Mouse (Mus musculus) layer of hippocampus, postnatal 10 days (tissue): ENCODE data around the gene Anapc1. TPM values are rescaled to one million over a fixed set of nuclear protein-coding genes. Genes with fewer than 3 reads are reported as not detected.

Source experiments
- DNase-seq, 2 experiments: peaks; one replicate each; pipeline ENCODE4 v3.0.0; 2021; ENCODE audit warnings: low spot score in 2 of 2
- long read RNA-seq: library from polyadenylated mRNA; stranded (forward); transcript quantifications from one replicate; pipeline ENCODE4 v2.0.0, GENCODE M21; 2023
- total RNA-seq, 2 experiments: library from RNA; stranded (reverse); gene quantifications; 2 replicates each; pipeline ENCODE4 v1.2.3; 2021

Gene Anapc1
- total RNA-seq = 10 to 100 TPM; 73.0 to 81.2 TPM
- long read RNA-seq, partial matches to known transcripts = 5 of 9 reads
- long read RNA-seq, other reads (novel, unspliced or antisense) = 4 of 9 reads

DNA sequence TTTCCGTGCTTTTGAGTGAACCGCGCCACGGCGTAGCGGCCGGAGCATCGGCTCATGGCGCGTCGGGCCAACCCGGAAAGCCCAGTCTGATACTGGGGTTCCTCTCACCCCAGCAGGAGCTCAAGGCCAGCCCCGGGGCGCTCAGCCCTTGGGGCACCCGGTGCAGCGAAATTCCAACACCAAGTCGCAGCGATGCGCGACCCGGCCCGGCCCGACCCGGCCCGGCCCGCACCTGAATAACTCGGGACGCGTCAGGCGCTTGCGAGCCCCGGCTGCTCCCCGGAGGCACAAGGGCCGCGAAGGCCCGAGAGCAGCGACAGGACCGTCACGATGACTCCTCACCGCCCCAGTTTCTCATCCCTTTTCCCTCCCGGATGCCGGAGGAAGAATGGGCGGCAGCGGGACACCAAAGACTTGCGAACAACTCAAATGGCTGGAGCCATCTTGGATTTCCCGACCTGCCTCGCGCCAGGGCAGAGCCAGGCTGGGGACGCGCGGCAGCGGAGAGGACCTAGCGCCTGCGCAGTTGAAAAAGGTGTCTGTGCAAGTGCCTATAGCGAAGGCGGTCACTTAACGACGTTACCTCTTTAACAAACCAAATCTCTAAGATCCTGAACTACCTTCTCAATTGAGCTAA, at the start of gene Anapc1:
TSS of gene Anapc1 (minus strand) at position 471 of the 637 bp plus-strand sequence.
- DNase-seq = peak; percentile 85 to 89

DNA sequence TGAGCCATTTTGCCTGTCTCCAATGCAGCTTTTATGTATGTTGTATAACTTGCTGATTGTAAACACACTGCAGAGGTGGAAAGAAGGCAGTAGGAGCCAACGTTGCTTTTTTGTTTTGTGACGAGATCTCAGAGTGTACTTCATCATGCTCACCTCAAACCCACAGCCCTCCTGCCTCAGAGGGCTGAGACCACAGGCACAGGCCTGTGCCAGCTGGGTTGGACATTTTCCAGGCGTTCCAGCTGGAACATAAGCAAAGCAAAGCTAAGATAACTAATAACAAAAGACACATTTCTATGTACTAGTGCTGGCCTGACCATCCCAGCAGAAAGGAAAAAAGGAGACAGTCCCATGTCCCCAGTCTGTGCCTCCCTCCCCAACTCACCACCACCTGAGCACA, 47.9 kb upstream of the Anapc1 start:
- no peak for DNase-seq

DNA sequence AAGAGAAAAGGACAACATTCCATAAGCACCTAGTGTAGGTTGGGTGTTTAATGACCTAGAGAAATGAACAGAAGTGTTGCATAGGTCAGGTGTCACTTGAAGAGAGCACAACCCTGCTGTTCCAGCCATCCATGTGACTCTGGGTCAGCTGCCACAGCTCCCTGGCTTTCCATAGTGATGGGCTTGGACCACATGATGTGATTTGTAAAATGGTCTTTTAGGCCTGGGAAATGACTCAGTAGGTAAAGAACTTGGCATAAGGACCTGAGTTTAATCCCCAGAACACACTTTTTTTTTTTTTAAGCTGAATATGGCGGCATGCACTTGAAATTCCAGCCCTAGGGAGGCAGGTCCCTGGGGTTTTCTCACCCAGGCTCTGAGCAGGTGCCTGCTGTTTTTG, 44.8 kb upstream of the Anapc1 start:
- no peak for DNase-seq

DNA sequence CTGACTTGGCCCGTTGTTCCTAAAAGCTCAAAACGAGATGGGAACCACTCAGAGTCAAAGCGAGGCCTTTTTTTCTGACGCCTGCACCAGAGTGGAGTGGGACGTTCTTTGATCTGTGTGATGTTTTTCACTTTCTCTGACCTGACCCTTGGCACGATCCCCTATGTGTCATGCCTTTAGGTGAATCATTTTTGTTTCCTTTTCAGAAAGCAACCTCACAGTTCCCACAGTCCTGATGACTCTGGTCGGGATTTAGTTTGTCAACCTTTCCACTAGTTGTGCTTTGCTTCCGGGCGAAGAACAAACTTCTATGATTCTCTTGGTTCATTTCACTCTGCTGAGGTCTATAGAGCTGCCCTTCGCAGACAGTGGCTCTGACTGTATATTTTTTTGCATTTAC, 44.3 kb upstream of the Anapc1 start:
- no peak for DNase-seq

DNA sequence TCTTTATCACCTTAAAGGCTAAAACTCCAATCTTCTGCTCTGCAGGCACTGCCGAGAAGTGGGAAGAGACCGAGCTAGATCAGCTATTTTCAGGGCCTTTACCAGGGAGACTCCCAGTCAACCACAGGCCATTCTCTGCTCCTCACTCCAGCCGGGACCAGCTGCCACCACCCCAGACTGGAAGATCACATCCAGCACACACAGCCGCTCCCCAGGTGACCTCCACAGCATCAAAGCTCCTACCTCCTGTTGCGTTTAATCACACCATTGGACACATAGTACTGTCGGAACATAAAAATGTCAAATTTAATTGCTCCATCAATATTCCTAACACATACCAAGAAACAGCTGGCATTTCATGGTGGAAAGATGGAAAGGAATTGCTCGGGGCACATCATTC, 42.0 kb upstream of the Anapc1 start:
- no peak for DNase-seq

DNA sequence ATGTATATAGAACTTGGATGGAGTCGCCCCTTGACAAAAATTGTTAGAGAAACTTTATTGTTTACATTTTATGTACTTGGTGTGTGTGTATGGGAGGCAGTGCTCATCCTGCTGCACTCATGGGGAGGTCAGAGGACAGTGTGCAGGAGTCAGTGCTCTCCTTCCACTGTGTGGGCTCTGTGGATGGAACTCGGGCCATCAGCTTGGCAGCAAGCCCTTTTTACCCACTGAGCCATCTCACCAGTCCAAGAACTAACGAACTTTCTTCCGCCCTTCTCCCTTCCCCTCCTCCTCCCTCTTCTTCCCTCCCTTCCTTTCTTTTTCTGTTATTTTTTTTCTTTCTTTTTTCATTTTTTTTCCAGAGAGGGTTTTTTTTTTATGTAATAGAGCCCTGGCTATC, 40.9 kb upstream of the Anapc1 start:
- DNase-seq = no peak

DNA sequence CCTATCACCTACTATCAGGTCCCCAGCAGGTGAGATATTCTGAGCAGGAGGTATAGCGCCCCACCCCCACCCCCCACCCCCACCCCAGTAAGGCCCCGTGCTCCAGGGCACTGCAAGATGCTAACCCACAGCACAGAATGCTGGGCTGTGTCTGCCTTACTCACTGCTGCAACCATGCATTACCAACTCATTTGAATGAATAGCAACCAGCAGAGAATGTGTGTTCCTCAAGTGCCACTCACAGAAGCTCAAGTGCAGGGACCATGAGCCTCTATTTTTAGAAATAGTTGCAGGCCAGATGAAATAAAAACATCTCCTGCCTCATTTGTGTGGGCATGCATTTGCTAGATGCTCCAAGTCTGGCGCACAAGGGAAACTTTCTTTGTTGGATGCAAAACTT, 40.4 kb upstream of the Anapc1 start:
- DNase-seq = no peak

DNA sequence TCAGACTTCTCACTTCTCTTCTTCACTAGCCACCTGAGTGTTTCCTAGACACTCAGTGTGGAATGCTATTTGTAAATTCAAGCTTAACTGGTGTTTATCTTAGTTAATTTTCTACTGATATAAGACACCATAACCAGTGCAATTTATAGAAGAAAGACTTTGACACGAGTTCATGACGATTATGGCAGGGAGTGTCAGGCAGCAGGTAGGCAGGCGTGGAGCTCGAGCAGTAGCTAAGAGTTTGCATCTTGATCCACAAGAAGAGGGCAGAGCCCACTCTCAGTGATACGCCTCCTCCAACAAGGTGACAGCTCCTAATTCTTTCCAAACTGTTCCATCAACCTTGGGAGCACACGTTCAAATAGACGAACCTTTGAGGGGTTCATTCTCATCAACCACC, 39.4 kb upstream of the Anapc1 start:
- no peak for DNase-seq

DNA sequence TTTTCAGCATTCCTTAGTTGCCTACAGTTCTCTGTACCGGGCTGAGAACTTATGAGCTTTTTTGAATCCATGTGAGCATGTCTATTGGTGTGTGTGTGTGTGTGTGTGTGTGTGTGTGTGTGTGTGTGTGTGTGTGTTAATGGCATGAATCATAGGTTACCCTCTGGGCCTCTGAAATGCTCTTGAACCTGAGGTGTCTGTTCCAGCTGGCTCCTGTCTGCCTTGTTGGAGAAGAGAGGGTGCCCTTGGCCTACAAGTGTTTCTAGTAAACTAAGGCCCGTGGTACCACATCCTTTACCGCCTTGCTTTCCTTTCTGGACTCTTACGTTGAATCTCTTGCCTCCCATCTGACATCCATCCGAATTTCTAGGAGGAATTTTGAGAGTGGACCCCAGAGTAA, 38.9 kb upstream of the Anapc1 start:
- DNase-seq = no peak

DNA sequence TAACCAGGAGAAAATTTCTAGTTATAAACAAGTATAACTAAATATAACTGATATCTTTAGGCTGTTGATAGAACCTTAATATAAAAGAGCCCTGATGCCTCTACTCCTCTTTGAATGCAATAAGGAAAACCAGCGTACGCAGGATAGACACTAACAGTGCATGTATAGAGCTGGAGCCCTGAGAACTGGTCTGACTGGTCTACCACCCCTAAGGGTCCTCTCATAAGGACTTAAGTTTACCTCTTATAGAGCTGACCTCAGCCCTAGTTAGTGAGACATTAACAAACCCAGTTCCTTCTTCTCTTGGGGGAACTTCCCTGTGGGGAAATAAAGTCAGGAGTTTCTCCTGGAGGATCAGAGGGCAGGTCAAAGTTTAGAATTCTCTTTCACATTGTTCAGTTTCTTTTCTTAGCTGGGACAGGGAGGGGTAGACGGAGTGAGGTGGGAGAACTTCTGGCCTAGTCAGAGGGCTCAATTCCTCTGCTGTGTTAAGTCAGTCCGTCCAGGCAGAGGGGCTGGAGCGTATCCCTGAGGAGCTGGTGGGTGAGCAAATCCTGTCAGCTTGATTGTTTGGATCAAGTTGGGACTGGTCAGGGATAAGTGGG, 35.0 kb upstream of the Anapc1 start:
- no peak for DNase-seq

DNA sequence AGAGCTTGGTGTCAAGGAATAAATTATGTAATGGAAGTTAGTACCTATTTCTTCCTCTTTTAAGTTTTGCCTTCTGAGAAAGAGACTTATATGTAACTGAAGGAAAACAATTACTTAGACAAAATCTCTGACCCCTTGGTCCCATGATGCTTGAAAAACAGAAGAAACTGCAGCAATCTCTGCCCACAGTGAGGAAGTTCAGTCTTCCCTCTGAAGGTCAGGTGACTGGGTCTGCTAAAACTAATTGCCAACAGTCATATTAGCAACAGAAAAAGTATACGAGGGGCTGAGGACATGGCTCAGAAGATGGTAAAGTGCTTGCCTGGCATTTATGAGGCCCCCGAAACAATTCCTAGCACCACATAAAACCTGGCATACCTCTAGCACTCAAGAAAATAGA, 32.2 kb upstream of the Anapc1 start:
- no peak for DNase-seq

DNA sequence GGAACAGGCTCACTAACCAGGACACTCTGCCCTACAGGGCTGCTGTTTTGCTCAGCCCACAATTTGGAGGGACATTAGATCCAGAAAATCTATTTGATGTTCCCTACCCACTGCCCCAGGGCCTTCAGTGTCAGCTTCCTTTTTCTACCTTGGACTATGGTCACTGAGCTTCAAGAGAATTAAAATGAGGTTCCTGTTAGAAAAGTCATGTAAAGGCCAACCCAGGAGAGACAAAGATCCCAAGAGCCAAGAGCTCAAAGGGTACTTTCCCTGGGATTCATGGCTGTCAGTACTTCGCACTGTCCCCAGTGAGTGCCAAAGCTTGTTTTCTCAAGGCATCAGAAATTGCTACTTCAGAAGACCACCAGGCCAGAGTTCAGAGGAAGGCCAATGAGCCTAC, 28.8 kb upstream of the Anapc1 start:
- no peak for DNase-seq

DNA sequence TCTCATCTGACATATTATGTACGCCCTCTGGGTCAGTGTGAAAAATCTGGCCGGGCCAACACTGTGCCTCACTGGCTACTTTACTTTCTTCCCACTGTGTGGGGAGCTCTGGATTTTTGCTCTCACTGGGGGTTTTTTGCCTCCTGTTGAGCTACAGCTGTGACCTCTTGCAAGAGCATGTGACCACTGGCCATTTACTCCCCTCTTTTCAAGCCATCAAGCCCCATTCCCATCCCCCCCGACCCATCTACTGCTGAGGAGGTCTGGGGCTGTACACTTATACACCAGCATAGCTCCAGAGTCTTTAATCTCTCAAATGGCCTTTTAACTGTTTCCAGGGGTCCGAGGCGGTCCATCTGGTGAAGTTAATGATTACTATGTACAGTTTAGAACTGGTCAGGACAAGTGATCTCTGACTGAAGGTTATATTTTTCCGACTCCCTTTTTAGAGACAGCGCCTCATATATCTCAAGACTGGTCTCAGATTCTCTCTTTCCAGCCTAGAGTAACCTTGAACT, 27.6 kb upstream of the Anapc1 start:
- DNase-seq = no peak

DNA sequence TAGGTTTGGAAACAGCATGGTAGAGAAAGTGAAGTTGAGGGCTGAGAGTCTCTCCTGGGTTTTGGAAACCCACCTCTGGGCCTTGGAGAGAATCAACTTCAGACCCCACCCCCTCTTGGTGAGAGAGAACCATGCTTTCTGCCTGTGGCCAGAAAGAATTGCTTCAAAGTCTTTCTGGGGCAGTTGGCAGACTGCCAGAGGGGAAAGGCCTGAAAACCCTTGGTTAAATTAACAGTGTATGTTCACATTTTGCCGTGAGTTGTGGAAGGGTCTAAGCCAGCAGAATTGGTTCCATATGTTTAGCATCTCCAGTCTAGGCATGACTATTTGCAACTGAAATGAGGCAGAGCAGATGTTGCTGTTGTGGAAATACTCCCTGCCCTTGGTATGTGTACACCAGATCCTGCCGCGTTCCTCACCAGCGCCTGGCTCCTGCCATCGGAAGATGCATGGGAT, 26.4 kb upstream of the Anapc1 start:
- DNase-seq = peak; percentile 32 to 38

DNA sequence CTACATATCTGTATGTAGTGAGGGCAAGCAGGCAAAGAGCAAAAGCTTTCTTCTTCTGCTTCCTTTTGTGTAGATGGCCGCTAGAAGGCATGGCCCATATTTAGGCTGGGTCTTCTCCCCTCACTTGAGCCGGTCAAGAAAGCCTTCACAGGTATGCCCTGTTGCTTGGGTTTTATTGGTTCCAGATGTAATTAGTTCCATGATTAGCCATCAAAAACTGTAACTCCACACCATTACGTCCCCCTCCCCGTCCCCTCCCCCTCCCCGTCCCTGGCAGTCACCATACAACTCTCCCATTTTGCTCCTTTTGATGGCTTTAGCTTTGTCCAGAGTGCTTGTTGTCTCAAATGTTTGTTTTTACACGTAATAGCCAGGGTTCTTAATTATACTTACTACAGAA, 25.7 kb upstream of the Anapc1 start:
- no peak for DNase-seq

DNA sequence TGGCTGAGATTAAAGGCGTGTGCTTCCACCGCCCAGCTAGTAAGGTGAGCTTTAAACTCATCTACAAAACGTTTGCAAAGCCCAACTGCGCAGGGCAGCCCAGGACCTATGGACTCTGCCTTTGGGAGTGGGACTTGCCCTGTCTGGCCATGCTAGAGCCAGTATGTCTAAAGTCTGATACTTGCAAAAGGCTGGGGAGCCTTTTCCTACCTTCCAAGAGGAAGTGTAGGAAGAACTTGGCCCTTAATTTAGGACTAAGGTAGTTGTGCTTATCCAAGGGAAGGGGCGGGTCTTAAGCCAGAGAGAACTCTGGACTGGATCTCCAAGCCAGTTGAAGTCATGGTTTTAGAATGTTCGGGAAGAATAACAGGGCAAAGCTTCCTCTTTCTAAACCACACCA, 23.4 kb upstream of the Anapc1 start:
- no peak for DNase-seq

DNA sequence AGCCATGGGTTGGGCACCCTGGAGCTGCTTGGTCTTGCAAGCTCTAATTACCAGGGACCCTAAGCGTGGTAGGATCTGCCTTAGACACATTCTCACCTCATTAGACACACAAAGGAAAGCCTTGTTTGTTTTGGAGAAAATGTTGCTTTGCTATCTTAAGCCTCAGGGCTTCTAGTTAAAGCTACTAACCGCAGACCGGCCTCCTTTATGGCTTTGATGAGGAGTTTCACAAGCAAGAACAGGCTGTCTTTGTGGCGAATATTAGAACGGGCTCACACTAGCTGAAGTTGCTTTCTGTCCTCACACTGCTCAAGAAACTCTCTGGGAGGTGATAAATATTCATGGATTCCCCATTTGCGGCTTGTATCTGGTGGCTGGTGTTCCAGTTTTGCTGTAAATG, 22.1 kb upstream of the Anapc1 start:
- peak in 1 of 2 experiments; percentile 28 for DNase-seq

DNA sequence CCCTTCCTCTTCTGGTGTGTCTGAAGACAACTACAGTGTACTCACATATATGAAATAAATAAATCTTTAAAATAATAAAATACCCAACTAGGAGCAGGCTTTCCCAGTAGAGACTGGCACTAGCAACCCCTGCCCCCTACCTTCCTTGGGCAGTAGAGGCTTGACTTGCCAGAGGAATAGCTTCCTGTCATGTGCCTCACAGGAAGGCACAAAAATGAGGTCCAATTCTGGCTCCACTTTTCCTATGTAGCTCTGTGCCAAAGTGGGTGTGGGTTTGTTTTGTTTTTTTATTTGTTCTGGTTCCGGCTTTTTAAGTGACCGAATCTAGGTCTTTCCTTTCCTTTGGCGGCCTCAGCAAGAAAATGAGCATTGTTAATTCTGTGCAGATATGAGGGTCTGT, 17.3 kb upstream of the Anapc1 start:
- DNase-seq = no peak

DNA sequence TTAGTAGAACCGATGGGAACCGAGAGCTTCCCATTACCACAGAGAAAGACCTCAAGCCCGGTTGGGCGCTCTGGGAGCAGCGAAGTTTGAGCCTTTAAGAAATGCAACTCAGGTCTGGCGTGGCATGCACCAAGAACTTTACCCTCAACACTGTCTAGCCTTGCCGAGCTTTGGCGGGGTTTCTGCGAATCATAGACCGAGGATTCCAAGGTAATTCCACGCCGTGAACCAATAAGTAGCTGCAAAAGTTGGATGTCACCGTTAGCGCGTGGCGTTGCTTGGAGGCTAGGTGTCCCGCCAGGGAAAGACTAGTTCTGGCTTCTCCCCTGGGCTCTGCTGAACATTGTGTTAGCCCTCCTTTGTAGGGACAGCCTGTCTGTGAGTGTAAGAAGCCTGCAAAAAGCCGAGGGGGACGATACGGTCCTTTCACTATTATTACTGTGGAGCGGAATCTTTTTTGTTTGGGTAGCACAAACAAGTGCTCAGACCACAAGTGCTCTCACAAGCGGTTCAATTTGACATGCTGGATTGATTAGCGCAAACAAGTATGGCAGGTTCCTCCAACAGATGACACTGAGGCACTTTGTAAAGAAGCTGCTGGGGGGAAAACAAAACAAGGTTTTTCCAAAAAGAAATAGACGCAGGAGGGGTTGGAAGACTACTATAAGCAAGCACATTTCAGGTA, 12.2 kb upstream of the Anapc1 start:
- DNase-seq = peak; percentile 32 to 34

DNA sequence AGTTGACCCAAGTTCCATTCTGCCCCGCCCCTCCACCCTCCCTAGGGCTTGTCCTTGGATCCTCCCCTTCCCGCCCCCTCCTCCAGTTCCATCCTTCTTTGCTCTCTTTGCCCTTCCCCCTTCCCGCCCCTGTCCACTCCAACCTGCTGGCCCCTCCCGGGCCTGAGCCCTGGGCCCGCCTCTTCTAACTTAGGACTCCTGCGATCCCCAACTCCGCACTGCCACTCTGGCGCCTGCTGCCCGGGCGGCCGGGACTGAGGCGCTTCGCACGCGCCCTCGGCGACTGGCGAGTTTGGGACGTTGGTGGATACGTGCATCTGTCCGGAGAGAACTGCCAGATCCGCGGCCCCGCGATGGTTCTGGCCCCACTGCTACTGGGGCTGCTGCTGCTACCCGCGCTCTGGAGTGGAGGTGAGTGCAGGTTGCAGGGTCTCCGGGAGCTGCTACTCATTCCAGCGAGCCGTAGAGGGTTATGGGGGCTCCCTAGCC, 11.5 kb upstream of the Anapc1 start, which contains the start of gene Mertk:
TSS of gene Mertk (plus strand) at position 264 of the 489 bp plus-strand sequence.
- DNase-seq = peak; percentile 73 to 80

DNA sequence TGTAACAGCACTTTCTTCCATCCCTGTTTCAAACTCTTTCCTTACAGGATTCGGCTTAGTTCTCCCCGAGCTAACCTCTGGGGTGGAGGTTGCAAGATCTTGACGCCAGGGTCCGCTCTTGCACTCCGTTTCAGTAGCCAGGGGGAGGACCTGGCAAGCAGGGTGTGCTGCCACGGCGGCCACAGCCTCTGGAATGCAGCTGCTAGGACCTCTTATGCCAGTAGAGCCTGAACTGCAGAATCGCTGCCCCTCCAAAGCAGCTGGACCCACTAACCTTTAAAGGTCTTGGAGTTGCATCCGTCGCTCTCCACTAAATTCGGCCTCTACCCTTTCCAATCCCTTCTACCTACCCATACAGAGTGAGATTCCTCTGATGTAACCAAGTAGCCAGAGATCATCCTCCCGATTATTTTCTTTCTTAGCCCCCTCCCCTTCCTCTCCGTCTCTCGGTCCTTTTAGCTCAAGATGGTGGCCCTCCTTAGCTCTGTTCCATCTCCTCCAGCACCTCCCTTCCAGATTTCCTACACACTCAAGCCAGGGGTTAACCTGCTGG, 11.0 kb upstream of the Anapc1 start:
- DNase-seq = peak; percentile 79 to 83

DNA sequence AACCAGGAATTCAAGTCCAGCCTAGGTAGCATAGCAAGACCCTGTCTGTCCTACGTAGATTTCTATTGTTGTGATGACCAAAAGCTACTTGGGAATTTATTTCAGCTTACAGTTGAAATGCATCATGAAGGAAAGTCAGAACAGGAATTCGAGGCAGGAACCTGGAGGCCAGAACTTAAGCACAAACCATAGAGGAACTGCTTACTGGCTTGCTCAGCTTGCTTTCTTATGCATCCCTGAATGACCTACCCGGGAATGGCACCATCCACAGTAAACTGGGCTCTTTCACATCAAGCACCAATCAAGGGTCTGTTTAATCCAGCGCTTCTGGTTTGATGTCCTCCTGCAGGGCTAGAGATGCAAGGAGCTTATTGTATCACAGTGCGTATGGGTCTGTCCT, 10.4 kb upstream of the Anapc1 start:
- no peak for DNase-seq
